Comparison of ENCODE assay signal across 18 mouse cellular contexts in the genomic region with DNA sequence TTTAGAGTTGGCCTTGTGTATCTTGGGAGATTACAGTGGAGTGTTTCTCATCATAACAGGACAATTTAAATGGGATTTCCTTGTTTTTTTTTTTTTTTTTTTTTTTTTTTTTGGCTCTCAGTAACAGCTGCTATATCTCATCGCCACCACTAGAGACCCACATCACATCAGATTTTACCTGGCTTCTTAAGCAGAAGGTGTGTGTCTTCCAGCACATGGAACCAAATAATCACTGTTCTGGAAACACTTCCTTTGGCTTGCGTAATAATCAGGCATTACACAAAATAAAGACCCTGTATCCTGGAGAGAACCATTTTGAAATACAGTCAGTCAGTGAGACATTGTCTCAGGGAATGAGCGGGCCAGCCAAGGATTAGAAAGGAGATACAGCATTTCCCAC. TPM values are rescaled to one million over a fixed set of nuclear protein-coding genes. Genes with fewer than 3 reads are reported as not detected.
A peak's percentile ranks its signal among the peaks of the same experiment; 100 is the strongest.
DNase-seq lines count a peak whose midpoint lies in the region; ATAC-seq and TF ChIP-seq lines count a peak whose summit lies in the region.
"Had no signal": no experiment of that assay in that cellular context is flagged by ENCODE, and none has a peak within 500 bp of the region (broad histone marks: within the 10 kb centered on the region; RNA-seq: fewer than 3 reads in every experiment).

No protein-coding gene starts in this region.

- no peak overlapping the region for H3K27ac ChIP-seq in kidney, postnatal 0 days
- H3K27ac ChIP-seq in midbrain, postnatal 0 days (ENCODE audit: low read depth, low read length): no peak overlapping the region
- no peak overlapping the region for H3K27ac ChIP-seq in midbrain, embryonic 11.5 days (ENCODE audit: low read depth, low read length)
- H3K27ac ChIP-seq: embryonic facial prominence, embryonic 13.5 days; hindbrain, embryonic 15.5 days; limb, embryonic 13.5 days; macrophage had no signal

- TF ChIP-seq CTCF in kidney, postnatal 0 days (IDR thresholded peaks at IDR 0.05; ENCODE audit: low read depth): peak; percentile 70
- TF ChIP-seq CTCF in midbrain, postnatal 0 days (IDR thresholded peaks at IDR 0.05): peak; percentile 78

- no peaks in the 10 kb centered on the region for H3K9me3 ChIP-seq in kidney, postnatal 0 days (replicated peaks; ENCODE audit: low read length)
- H3K9me3 ChIP-seq in midbrain, postnatal 0 days (ENCODE audit: low read length): no peaks in the 10 kb centered on the region
- H3K9me3 ChIP-seq in midbrain, embryonic 11.5 days (ENCODE audit: control insufficient read depth, low read length): no peaks in the 10 kb centered on the region
- H3K9me3 ChIP-seq: embryonic facial prominence, embryonic 13.5 days; hindbrain, embryonic 15.5 days; limb, embryonic 13.5 days had no signal

- ATAC-seq in kidney, postnatal 0 days (replicated peaks; ENCODE audit: low FRiP score, low read depth): no peak
- ATAC-seq in midbrain, postnatal 0 days (ENCODE audit: low FRiP score): no peak
- ATAC-seq in midbrain, embryonic 11.5 days (ENCODE audit: low FRiP score): no peak
- ATAC-seq: Patski had no signal

- WGBS in kidney, postnatal 0 days: 46% methylated on average over 3 of the region's 3 CpGs
- 54% methylated on average over 3 of the region's 3 CpGs for WGBS in midbrain, postnatal 0 days
- WGBS in midbrain, embryonic 11.5 days: 59% methylated on average over 3 of the region's 3 CpGs

- no peak overlapping the region for H3K9ac ChIP-seq in kidney, postnatal 0 days (ENCODE audit: low read depth, low read length)
- no peak overlapping the region for H3K9ac ChIP-seq in midbrain, postnatal 0 days (replicated peaks; ENCODE audit: low read length, poor library complexity, severe bottlenecking)
- H3K9ac ChIP-seq in midbrain, embryonic 11.5 days (ENCODE audit: low read length): no peak overlapping the region
- H3K9ac ChIP-seq: embryonic facial prominence, embryonic 13.5 days; hindbrain, embryonic 15.5 days; limb, embryonic 13.5 days had no signal

- no peaks in the 10 kb centered on the region for H3K36me3 ChIP-seq in kidney, postnatal 0 days (ENCODE audit: insufficient read depth, low read length)
- H3K36me3 ChIP-seq in midbrain, postnatal 0 days (ENCODE audit: insufficient read depth, low read length): no peaks in the 10 kb centered on the region
- H3K36me3 ChIP-seq in midbrain, embryonic 11.5 days (ENCODE audit: control insufficient read depth, insufficient read depth, low read length): no peaks in the 10 kb centered on the region
- H3K36me3 ChIP-seq: embryonic facial prominence, embryonic 13.5 days; hindbrain, embryonic 15.5 days; limb, embryonic 13.5 days had no signal

- no peaks in the 10 kb centered on the region for H3K27me3 ChIP-seq in kidney, postnatal 0 days (ENCODE audit: insufficient read depth, low read length)
- H3K27me3 ChIP-seq in midbrain, postnatal 0 days (ENCODE audit: insufficient read depth, low read length): no peaks in the 10 kb centered on the region
- H3K27me3 ChIP-seq in midbrain, embryonic 11.5 days (ENCODE audit: control insufficient read depth, insufficient read depth, low read length): 0 out of 2 replicates have a peak, but pooled peaks cover 2% of the 10 kb centered on the region
- H3K27me3 ChIP-seq: hindbrain, embryonic 15.5 days; limb, embryonic 13.5 days had no signal

- peak; percentile 27 for DNase-seq in embryo, embryonic 11 days
- no peak for DNase-seq in embryo, embryonic 10 days (ENCODE audit: low spot score)
- peak; percentile 59 for DNase-seq in kidney, postnatal 0 days (ENCODE audit: low spot score)
- no peak for DNase-seq in kidney, adult 11 months
- DNase-seq in midbrain, postnatal 0 days (ENCODE audit: low spot score): peak; percentile 54
- DNase-seq in midbrain, embryonic 11.5 days (ENCODE audit: low spot score, missing footprints): no peak
- DNase-seq in retina, embryonic 14.5 days (ENCODE audit: low spot score): no peak
- DNase-seq in urinary bladder, postnatal 25 days (ENCODE audit: low spot score): no peak
- DNase-seq: adrenal gland, postnatal 25 days; cerebellum, adult 11 months; heart, postnatal 10 days; kidney, postnatal 25 days; thymus, postnatal 14 days had no signal

- peaks cover 5% of the 10 kb centered on the region; the same call in 1 of the 2 replicates for H3K4me1 ChIP-seq in kidney, postnatal 0 days (replicated peaks; ENCODE audit: insufficient read depth, low read length)
- no peaks in the 10 kb centered on the region for H3K4me1 ChIP-seq in midbrain, postnatal 0 days (ENCODE audit: insufficient read depth, low read length)
- H3K4me1 ChIP-seq in midbrain, embryonic 11.5 days (ENCODE audit: control insufficient read depth, insufficient read depth, low read length): no peaks in the 10 kb centered on the region

- H3K4me2 ChIP-seq in kidney, postnatal 0 days (ENCODE audit: low read length): no peak overlapping the region
- no peak overlapping the region for H3K4me2 ChIP-seq in midbrain, postnatal 0 days (ENCODE audit: low read depth, low read length, poor library complexity, severe bottlenecking)
- no peak overlapping the region for H3K4me2 ChIP-seq in midbrain, embryonic 11.5 days
- H3K4me2 ChIP-seq: embryonic facial prominence, embryonic 13.5 days; hindbrain, embryonic 15.5 days; limb, embryonic 13.5 days had no signal

- H3K4me3 ChIP-seq in kidney, postnatal 0 days (replicated peaks; ENCODE audit: low read depth, low read length): no peak overlapping the region
- H3K4me3 ChIP-seq in midbrain, postnatal 0 days (ENCODE audit: low read depth, low read length): no peak overlapping the region
- H3K4me3 ChIP-seq in midbrain, embryonic 11.5 days (ENCODE audit: low read depth, low read length): no peak overlapping the region
- H3K4me3 ChIP-seq: embryonic facial prominence, embryonic 13.5 days; hindbrain, embryonic 15.5 days; limb, embryonic 13.5 days had no signal

RNA-seq across cellular contexts. Expression of gene Col25a1, which starts 53.8 kb away (rescaled TPM):
- 1.4 and 1.5 TPM in 2 replicates for polyA plus RNA-seq in kidney, postnatal 0 days (2015; fragmentation: Nextera tagmentation; extraction: Ambion mirVana)
- total RNA-seq in midbrain, postnatal 0 days (2014; rRNA removed): 28.0 and 40.4 TPM in 2 replicates
- 8.6 and 10.6 TPM in 2 replicates for polyA plus RNA-seq in midbrain, postnatal 0 days (2015; fragmentation: Nextera tagmentation; extraction: Ambion mirVana)
- 3.0 and 3.5 TPM in 2 replicates for polyA plus RNA-seq in midbrain, embryonic 11.5 days (2014; fragmentation: Nextera tagmentation; extraction: Ambion mirVana)
- polyA plus RNA-seq: macrophage had no signal

Comparison
In these comparisons a context has a peak if more than half of its experiments do, and no peak if none do; other contexts are left out.
1. DNase-seq: peak in embryo, embryonic 11 days (single experiment), kidney, postnatal 0 days (single experiment) and midbrain, postnatal 0 days (single experiment); none in embryo, embryonic 10 days (single experiment), kidney, adult 11 months (single experiment), midbrain, embryonic 11.5 days (single experiment), retina, embryonic 14.5 days (single experiment) and urinary bladder, postnatal 25 days (single experiment).